Mouse (Mus musculus) C2C12 (cell line): Measurements from ENCODE around the gene Tlr9. TPM values are rescaled to one million over a fixed set of nuclear protein-coding genes. Genes with fewer than 3 reads are reported as not detected.

ENCODE experiments used
- H3K27me3 ChIP-seq: one replicate; pipeline ENCODE4 v1.6.1; 2011; ENCODE audit not compliant: control insufficient read depth, insufficient read depth, insufficient read length
- H3K36me3 ChIP-seq: one replicate; pipeline ENCODE4 v1.6.1; 2011; ENCODE audit not compliant: control insufficient read depth, insufficient read depth
- H3K4me3 ChIP-seq: one replicate; pipeline ENCODE4 v1.5.1; 2011; ENCODE audit warnings: mild to moderate bottlenecking, control low read depth; ENCODE audit not compliant: poor library complexity, insufficient read depth, severe bottlenecking
- H3K79me2 ChIP-seq: one replicate; pipeline ENCODE4 v1.6.1; 2011; ENCODE audit not compliant: control insufficient read depth, insufficient read depth
- H3K79me3 ChIP-seq: one replicate; pipeline ENCODE4 v1.6.1; 2011; ENCODE audit warnings: low read depth, control low read depth
- H3ac ChIP-seq: one replicate; pipeline ENCODE3; 2011; ENCODE audit warnings: low read depth; ENCODE audit not compliant: control insufficient read depth, insufficient read length
- CEBPB ChIP-seq: IDR thresholded peaks from one replicate; pipeline ENCODE4 v1.6.1; 2011; ENCODE audit warnings: low read depth, mild to moderate bottlenecking, control low read depth, moderate library complexity
- CTCF ChIP-seq: IDR thresholded peaks from one replicate; pipeline ENCODE4 v1.5.1; 2011; ENCODE audit not compliant: control insufficient read depth, insufficient read depth, insufficient read length
- FOSL1 ChIP-seq: IDR thresholded peaks from one replicate; pipeline ENCODE4 v1.8.0; 2011; ENCODE audit warnings: mild to moderate bottlenecking, low read length; ENCODE audit not compliant: poor library complexity, insufficient read depth, severe bottlenecking
- MAX ChIP-seq: IDR thresholded peaks from one replicate; pipeline ENCODE4 v1.6.1; 2011; ENCODE audit warnings: mild to moderate bottlenecking, control low read depth
- MYOD1 ChIP-seq: IDR thresholded peaks from one replicate; pipeline ENCODE4 v1.6.1; 2011; ENCODE audit warnings: low read depth; ENCODE audit not compliant: control insufficient read depth, insufficient read length
- MYOG ChIP-seq: IDR thresholded peaks from one replicate; pipeline ENCODE4 v1.6.1; 2011; ENCODE audit not compliant: control insufficient read depth, insufficient read length; ENCODE audit errors: extremely low read depth
- USF1 ChIP-seq: IDR thresholded peaks from one replicate; pipeline ENCODE4 v1.6.1; 2011; ENCODE audit warnings: low read depth, mild to moderate bottlenecking, control low read depth, moderate library complexity
- polyA plus RNA-seq: library from polyadenylated mRNA; unstranded; fragments of >200 nt; fragmentation: generic; extraction: Trizol; gene quantifications from one replicate; pipeline ENCODE4 v1.2.1, GENCODE M21; 2012; ENCODE audit warnings: missing spikeins

Tlr9 gene
- polyA plus RNA-seq, 1 experiment, result not detected

- no peaks in the 10 kb centered on the region for H3K79me2 ChIP-seq
- H3K27me3 ChIP-seq, result no peaks in the 10 kb centered on the region
- peaks cover 41% of the 10 kb centered on the region for H3K36me3 ChIP-seq
- H3K79me3 ChIP-seq, result no peaks in the 10 kb centered on the region
- no peak overlapping the region for H3K4me3 ChIP-seq
- TF ChIP-seq FOSL1, result no peak
- TF ChIP-seq MYOG, result no peak
- no peak for TF ChIP-seq MAX
- no peak for TF ChIP-seq CEBPB
- TF ChIP-seq MYOD1, result no peak
- no peak for TF ChIP-seq USF1
- no peak overlapping the region for H3ac ChIP-seq
These were observed 15.0 kb downstream of the Tlr9 start for GRCm38 (mm10) chr9:106237401-106237800.

GRCm38 (mm10) chr9:106237878-106238277, 15.5 kb downstream of the Tlr9 start:
- no peaks in the 10 kb centered on the region for H3K79me2 ChIP-seq
- H3K36me3 ChIP-seq, result peaks cover 45% of the 10 kb centered on the region
- H3K4me3 ChIP-seq, result no peak overlapping the region
- TF ChIP-seq MYOD1, result no peak
- no peak overlapping the region for H3ac ChIP-seq
- no peaks in the 10 kb centered on the region for H3K79me3 ChIP-seq
- H3K27me3 ChIP-seq, result no peaks in the 10 kb centered on the region

GRCm38 (mm10) chr9:106241541-106242164, 19.3 kb downstream of the Tlr9 start:
- Histone ChIP-seq H3K79me2 (peaks cover 6% of the 10 kb centered on the region), H3K79me3 (no peaks in the 10 kb centered on the region), H3K27me3 (no peaks in the 10 kb centered on the region), H3K4me3 (no peak overlapping the region), H3ac (no peak overlapping the region), H3K36me3 (peaks cover 43% of the 10 kb centered on the region)
- no peak for TF ChIP-seq MYOG
- TF ChIP-seq MYOD1, result no peak
- no peak for TF ChIP-seq CEBPB
- no peak for TF ChIP-seq FOSL1
- TF ChIP-seq CTCF, result no peak
- no peak for TF ChIP-seq MAX
- no peak for TF ChIP-seq USF1

- H3K36me3 ChIP-seq, result peaks cover 40% of the 10 kb centered on the region
- H3K79me3 ChIP-seq, result peaks cover 5% of the 10 kb centered on the region
- no peak overlapping the region for H3ac ChIP-seq
- peaks cover 15% of the 10 kb centered on the region for H3K79me2 ChIP-seq
- H3K27me3 ChIP-seq, result no peaks in the 10 kb centered on the region
- no peak overlapping the region for H3K4me3 ChIP-seq
- no peak for TF ChIP-seq FOSL1
- TF ChIP-seq MYOG, result no peak
- TF ChIP-seq CEBPB, result no peak
- TF ChIP-seq MAX, result no peak
- TF ChIP-seq MYOD1, result no peak
- TF ChIP-seq CTCF, result no peak
- TF ChIP-seq USF1, result no peak
These were observed 20.6 kb downstream of the Tlr9 start for GRCm38 (mm10) chr9:106242813-106243488.

GRCm38 (mm10) chr9:106249550-106249949, 27.2 kb downstream of the Tlr9 start:
- no peaks in the 10 kb centered on the region for H3K27me3 ChIP-seq
- TF ChIP-seq MAX (no peak), FOSL1 (no peak), MYOG (no peak), MYOD1 (no peak), CEBPB (no peak), CTCF (no peak), USF1 (no peak)
- peaks cover 5% of the 10 kb centered on the region for H3K36me3 ChIP-seq
- no peak overlapping the region for H3K4me3 ChIP-seq
- H3K79me2 ChIP-seq, result peaks cover 15% of the 10 kb centered on the region
- peaks cover 5% of the 10 kb centered on the region for H3K79me3 ChIP-seq
- H3ac ChIP-seq, result no peak overlapping the region
